8 mouse cellular contexts compared by ENCODE assay signal in genomic region chr5:74161297-74161926, GRCm38 (mm10). TPM values are rescaled to one million over a fixed set of nuclear protein-coding genes. Genes with fewer than 3 reads are reported as not detected.
A peak's percentile ranks its signal among the peaks of the same experiment; 100 is the strongest.
DNase-seq lines count a peak whose midpoint lies in the region; TF ChIP-seq lines count a peak whose summit lies in the region.

No protein-coding gene starts in this region.

- peak; percentile 72 for DNase-seq in left cerebral cortex, postnatal 4 days
- DNase-seq in left cerebral cortex, adult 9 months (ENCODE audit: low spot score in 2 of 2), result no peak
- DNase-seq in heart, adult 2 months, result peak; percentile 50 to 57
- DNase-seq in kidney, adult 2 months, result peak; percentile 66
- peak; percentile 75 for DNase-seq in lung, postnatal 14 days
- DNase-seq in testis, postnatal 14 days (ENCODE audit: low spot score), result peak; percentile 16
- DNase-seq in frontal cortex, postnatal 36 days (ENCODE audit: low spot score in 2 of 2), result no peak
- DNase-seq in right cerebral cortex, adult 18-20 months, result no peak

- no peak for TF ChIP-seq EP300 in heart, adult 2 months (IDR thresholded peaks at IDR 0.05; ENCODE audit: insufficient read depth, low read depth, low read length)

- no peaks in the 10 kb centered on the region for H3K36me3 ChIP-seq in heart, adult 2 months (ENCODE audit: control insufficient read depth, insufficient read depth, low read length)
- H3K36me3 ChIP-seq in kidney, adult 2 months (ENCODE audit: control insufficient read depth, insufficient read depth, low read length), result no peaks in the 10 kb centered on the region

- H3K4me1 ChIP-seq in heart, adult 2 months (ENCODE audit: control insufficient read depth, insufficient read depth, low read length), result peaks cover 3% of the 10 kb centered on the region; the same call in 1 of the 2 replicates
- peaks cover 6% of the 10 kb centered on the region; the same call in 1 of the 2 replicates for H3K4me1 ChIP-seq in kidney, adult 2 months (ENCODE audit: control insufficient read depth, insufficient read depth, low read length)

- no peaks in the 10 kb centered on the region for H3K27me3 ChIP-seq in heart, adult 2 months (ENCODE audit: control insufficient read depth, insufficient read depth, low read length)
- no peaks in the 10 kb centered on the region for H3K27me3 ChIP-seq in kidney, adult 2 months (replicated peaks; ENCODE audit: control insufficient read depth, insufficient read depth, low read length)

- TF ChIP-seq CTCF in heart, adult 2 months (IDR thresholded peaks at IDR 0.05), result no peak
- TF ChIP-seq CTCF in kidney, adult 2 months (conservative IDR thresholded peaks at IDR 0.05; ENCODE audit: insufficient read depth, insufficient read length, low read depth, low read length), result no peak

- no peaks in the 10 kb centered on the region for H3K79me2 ChIP-seq in heart, adult 2 months (replicated peaks; ENCODE audit: control insufficient read depth, insufficient read depth, low read length)

- 0 out of 2 replicates have a peak overlapping the region, but pooled peaks have one; percentile 7 for H3K4me3 ChIP-seq in heart, adult 2 months
- no peak overlapping the region for H3K4me3 ChIP-seq in kidney, adult 2 months (ENCODE audit: insufficient read depth, low read depth, low read length)

- H3K27ac ChIP-seq in heart, adult 2 months, result no peak overlapping the region; the same call in 1 of the 2 replicates
- 0 out of 2 replicates have a peak overlapping the region, but pooled peaks have one; percentile 1 for H3K27ac ChIP-seq in kidney, adult 2 months (ENCODE audit: insufficient read depth, low read depth, low read length)

- no peak for TF ChIP-seq POLR2A in heart, adult 2 months (IDR thresholded peaks at IDR 0.05; ENCODE audit: insufficient read depth, low read depth, low read length)
- no peak for TF ChIP-seq POLR2A in kidney, adult 2 months (IDR thresholded peaks at IDR 0.05; ENCODE audit: low read depth, low read length)

- intact Hi-C loops in left cerebral cortex, postnatal 4 days (cut with DNase I), result no loop called here
- intact Hi-C loops in heart, adult 2 months (cut with DNase I), result no loop called here

- no peak overlapping the region for H3K9ac ChIP-seq in heart, adult 2 months (ENCODE audit: low read depth, low read length)

- 17% methylated on average over 15 of the region's 15 CpGs for WGBS in heart, adult 2 months
- WGBS in kidney, adult 2 months, result 27% methylated on average over 15 of the region's 15 CpGs

RNA-seq across cellular contexts. Expression of gene Rasl11b, which starts 33.7 kb away (rescaled TPM):
- total RNA-seq in left cerebral cortex, postnatal 4 days (2021), result 10 to 100 TPM; 42.7 to 50.6 TPM
- total RNA-seq in heart, adult 2 months (2021), result 10 to 100 TPM; 27.8 to 28.9 TPM
- 31.3 and 44.4 TPM in 2 replicates for polyA plus RNA-seq in heart, adult 2 months (2012; rRNA removed)
- polyA plus RNA-seq in kidney, adult 2 months (2012; rRNA removed), result 43.1 and 44.9 TPM in 2 replicates

Comparison
In these comparisons a context has a peak if more than half of its experiments do, and no peak if none do; other contexts are left out.
1. DNase-seq: peak in left cerebral cortex, postnatal 4 days (single experiment), heart, adult 2 months (2 of 2), kidney, adult 2 months (single experiment), lung, postnatal 14 days (single experiment) and testis, postnatal 14 days (single experiment); none in left cerebral cortex, adult 9 months (0 of 2), frontal cortex, postnatal 36 days (0 of 2) and right cerebral cortex, adult 18-20 months (single experiment).